Mouse (Mus musculus) ES-E14 (cell line): ENCODE data around the gene Casp7.

Source experiments
- CHD2 ChIP-seq: IDR thresholded peaks from 2 replicates; pipeline ENCODE4 v1.6.1; 2014; ENCODE audit warnings: mild to moderate bottlenecking, low read depth, low read length, inconsistent platforms
- HCFC1 ChIP-seq: IDR thresholded peaks from 2 replicates; pipeline ENCODE4 v1.6.1; 2012; ENCODE audit warnings: low read length, inconsistent platforms, borderline replicate concordance; ENCODE audit not compliant: insufficient read depth
- ZC3H11A ChIP-seq: IDR thresholded peaks from 2 replicates; pipeline ENCODE4 v1.6.1; 2012; ENCODE audit warnings: low read depth, mild to moderate bottlenecking, inconsistent platforms, low read length, borderline replicate concordance
- ZNF384 ChIP-seq: IDR thresholded peaks from 2 replicates; pipeline ENCODE4 v1.6.1; 2012; ENCODE audit warnings: low read depth, low read length, inconsistent platforms

DNA sequence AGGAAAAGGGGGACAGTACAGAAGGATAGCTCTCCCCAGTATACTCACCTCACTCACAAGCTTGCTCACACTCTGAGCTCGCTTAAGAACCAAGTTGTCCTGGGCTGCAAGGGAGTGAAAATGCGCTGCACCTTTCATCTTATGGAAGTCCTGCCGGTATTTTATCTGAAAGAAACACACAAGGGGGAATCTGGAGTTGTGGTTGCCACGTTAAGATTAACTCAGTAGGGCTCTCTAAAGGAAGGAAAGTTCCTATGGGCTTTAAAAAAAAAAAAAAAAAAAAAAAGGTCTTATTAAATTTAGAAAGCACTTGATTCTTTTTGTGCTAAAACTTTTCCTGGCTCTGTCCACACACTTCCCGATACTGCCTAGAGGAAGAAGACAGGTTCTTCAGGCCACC is 18.9 kb upstream of the Casp7 start:
- no peak for TF ChIP-seq CHD2
- TF ChIP-seq HCFC1, result no peak
- no peak for TF ChIP-seq ZNF384
- TF ChIP-seq ZC3H11A, result no peak
